Mouse (Mus musculus): ENCODE measurements at regions not wholly inside any gene's neighbourhood (a gene's known extent, or its start where the extent isn't known, plus 50 kb on each side); places are given as distances from the start of the nearest gene placed in this dataset.

- intact Hi-C loops (cut with DNase I), result no loop called here
These were observed 226.1 kb upstream of the Ncam1 start for GRCm38 (mm10) chr9:50024820-50025219.

- intact Hi-C loops (cut with DNase I), result no loop called here
These were observed 214.9 kb upstream of the Ncam1 start for GRCm38 (mm10) chr9:50013602-50014001.

GRCm38 (mm10) chr9:50005757-50006576, 207.2 kb upstream of the Ncam1 start:
- intact Hi-C loops (cut with DNase I), result no loop called here

GRCm38 (mm10) chr9:50002695-50003094, 204.0 kb upstream of the Ncam1 start:
- intact Hi-C loops (cut with DNase I), result no loop called here

GRCm38 (mm10) chr9:50000497-50001404, 202.0 kb upstream of the Ncam1 start:
- intact Hi-C loops (cut with DNase I), result no loop called here

GRCm38 (mm10) chr9:49999970-50000369, 201.2 kb upstream of the Ncam1 start:
- intact Hi-C loops (cut with DNase I), result no loop called here

GRCm38 (mm10) chr9:49998101-49998500, 199.4 kb upstream of the Ncam1 start:
- intact Hi-C loops (cut with DNase I), result no loop called here

GRCm38 (mm10) chr9:49989464-49990271, 190.9 kb upstream of the Ncam1 start:
- intact Hi-C loops (cut with DNase I), result no loop called here

- intact Hi-C loops (cut with DNase I), result no loop called here
These were observed 189.3 kb upstream of the Ncam1 start for GRCm38 (mm10) chr9:49988064-49988463.

- intact Hi-C loops (cut with DNase I), result no loop called here
These were observed 188.8 kb upstream of the Ncam1 start for GRCm38 (mm10) chr9:49987481-49987880.

GRCm38 (mm10) chr9:49980344-49981207, 181.9 kb upstream of the Ncam1 start:
- intact Hi-C loops (cut with DNase I), result no loop called here

GRCm38 (mm10) chr9:49975938-49976671, 177.4 kb upstream of the Ncam1 start:
- intact Hi-C loops (cut with DNase I), result no loop called here

GRCm38 (mm10) chr9:49973974-49974495, 175.3 kb upstream of the Ncam1 start:
- intact Hi-C loops (cut with DNase I), result no loop called here

- intact Hi-C loops (cut with DNase I), result no loop called here
These were observed 170.7 kb upstream of the Ncam1 start for GRCm38 (mm10) chr9:49969429-49969828.

- intact Hi-C loops (cut with DNase I), result no loop called here
These were observed 165.9 kb upstream of the Ncam1 start for GRCm38 (mm10) chr9:49964666-49965065.

- intact Hi-C loops (cut with DNase I), result no loop called here
These were observed 163.9 kb upstream of the Ncam1 start for GRCm38 (mm10) chr9:49962561-49963071.

- intact Hi-C loops (cut with DNase I), result no loop called here
These were observed 163.2 kb upstream of the Ncam1 start for GRCm38 (mm10) chr9:49961965-49962364.

GRCm38 (mm10) chr9:49961329-49961728, 162.6 kb upstream of the Ncam1 start:
- intact Hi-C loops (cut with DNase I), result no loop called here

GRCm38 (mm10) chr9:49959987-49960386, 161.3 kb upstream of the Ncam1 start:
- intact Hi-C loops (cut with DNase I), result no loop called here
